Mouse (Mus musculus): ENCODE results near the gene Mblac2.
"Not testable (repeated sequence)": the region's sequence is repeated elsewhere in the genome, so short reads cannot be mapped to it uniquely, and the experiment has no call there.

Mblac2 gene

GRCm38 (mm10) chr13:81710775-81711545, at the start of gene Mblac2, which contains the start of gene Polr3g:
Gene Mblac2, plus strand, starts transcription at chr13:81711341.
Gene Polr3g, minus strand, starts transcription at chr13:81711013.
- peak; percentile 98 for DNase-seq

GRCm38 (mm10) chr13:81663566-81664330, 47.4 kb upstream of the Mblac2 start:
- peak; percentile 47 to 50 for DNase-seq

- peak; percentile 61 to 70 for DNase-seq
These were observed 46.8 kb upstream of the Mblac2 start for GRCm38 (mm10) chr13:81664331-81664698.

- DNase-seq: no peak
These were observed 43.4 kb upstream of the Mblac2 start for GRCm38 (mm10) chr13:81667713-81668112.

GRCm38 (mm10) chr13:81675333-81675732, 35.8 kb upstream of the Mblac2 start:
- no peak for DNase-seq

GRCm38 (mm10) chr13:81683107-81683506, 28.0 kb upstream of the Mblac2 start:
- no peak for DNase-seq

- DNase-seq: no peak
These were observed 26.9 kb upstream of the Mblac2 start for GRCm38 (mm10) chr13:81684258-81684657.

- no peak for DNase-seq
These were observed 26.3 kb upstream of the Mblac2 start for GRCm38 (mm10) chr13:81684884-81685283.

GRCm38 (mm10) chr13:81689587-81689986, 21.6 kb upstream of the Mblac2 start:
- DNase-seq: no peak

- no peak for DNase-seq
These were observed 20.7 kb upstream of the Mblac2 start for GRCm38 (mm10) chr13:81690477-81690876.

- DNase-seq: no peak
These were observed 19.5 kb upstream of the Mblac2 start for GRCm38 (mm10) chr13:81691606-81692005.

GRCm38 (mm10) chr13:81694446-81694845, 16.7 kb upstream of the Mblac2 start:
- DNase-seq: no peak

GRCm38 (mm10) chr13:81703148-81703547, 8.0 kb upstream of the Mblac2 start:
- no peak for DNase-seq

- DNase-seq: no peak
These were observed 7.5 kb upstream of the Mblac2 start for GRCm38 (mm10) chr13:81703621-81704020.

- DNase-seq: no peak
These were observed 4.8 kb upstream of the Mblac2 start for GRCm38 (mm10) chr13:81706311-81706710.

- DNase-seq: no peak
These were observed 1.3 kb upstream of the Mblac2 start for GRCm38 (mm10) chr13:81709805-81710204.

- no peak for DNase-seq
These were observed 875 bp upstream of the Mblac2 start for GRCm38 (mm10) chr13:81710266-81710665.

GRCm38 (mm10) chr13:81711546-81712371, 618 bp downstream of the Mblac2 start:
- peak in 1 of 2 experiments; percentile 68 for DNase-seq

- no peak for DNase-seq
These were observed 2.8 kb downstream of the Mblac2 start for GRCm38 (mm10) chr13:81713896-81714295.

GRCm38 (mm10) chr13:81728141-81728540, 17.0 kb downstream of the Mblac2 start:
- DNase-seq: not testable (repeated sequence)

- DNase-seq: no peak
These were observed 18.0 kb downstream of the Mblac2 start for GRCm38 (mm10) chr13:81729102-81729501.

GRCm38 (mm10) chr13:81730362-81730761, 19.2 kb downstream of the Mblac2 start:
- no peak for DNase-seq

GRCm38 (mm10) chr13:81736606-81737005, 25.5 kb downstream of the Mblac2 start:
- no peak for DNase-seq
